Mouse (Mus musculus) liver, embryonic 11.5 days (tissue): ENCODE results near the gene Aim2. TPM values are rescaled to one million over a fixed set of nuclear protein-coding genes. Genes with fewer than 3 reads are reported as not detected.

Experiments
- ATAC-seq: fragments of 200-750 bp; cut with Nextera tagmentation; replicated peaks from 2 replicates; pipeline ENCODE4 v1.8.0; 2017; ENCODE audit warnings: moderate number of reproducible peaks, mild to moderate bottlenecking, moderate TSS enrichment, moderate library complexity; ENCODE audit not compliant: low FRiP score
- DNase-seq: peaks from one replicate; pipeline ENCODE4 v3.0.0-alpha.2; 2017; ENCODE audit warnings: low spot score
- H3K27ac ChIP-seq: fragments of 300-500 bp; sonication (generic); 2 replicates; pipeline ENCODE4 v1.5.1; 2014; ENCODE audit warnings: mild to moderate bottlenecking, low read depth, low read length, control low read depth
- H3K27me3 ChIP-seq: fragments of 300-500 bp; sonication (generic); replicated peaks from 2 replicates; pipeline ENCODE4 v1.6.1; 2014; ENCODE audit warnings: low read length, mixed read lengths; ENCODE audit not compliant: control insufficient read depth, insufficient read depth
- H3K36me3 ChIP-seq: fragments of 300-500 bp; sonication (generic); 2 replicates; pipeline ENCODE4 v1.6.1; 2014; ENCODE audit warnings: mild to moderate bottlenecking, low read length, moderate library complexity, mixed read lengths; ENCODE audit not compliant: control insufficient read depth, insufficient read depth
- H3K4me1 ChIP-seq: fragments of 300-500 bp; sonication (generic); replicated peaks from 2 replicates; pipeline ENCODE4 v1.6.1; 2014; ENCODE audit warnings: low read length, mixed read lengths; ENCODE audit not compliant: control insufficient read depth, insufficient read depth
- H3K4me2 ChIP-seq: fragments of 300-500 bp; sonication (generic); 2 replicates; pipeline ENCODE4 v1.6.1; 2014; ENCODE audit warnings: mild to moderate bottlenecking, control low read depth, moderate library complexity
- H3K4me3 ChIP-seq: fragments of 300-500 bp; sonication (generic); 2 replicates; pipeline ENCODE4 v1.5.1; 2014; ENCODE audit warnings: low read depth, low read length, control low read depth
- H3K9ac ChIP-seq: fragments of 300-500 bp; sonication (generic); 2 replicates; pipeline ENCODE4 v1.6.1; 2014; ENCODE audit warnings: low read depth, low read length, control low read depth
- H3K9me3 ChIP-seq: fragments of 300-500 bp; sonication (generic); 2 replicates; pipeline ENCODE4 v1.6.1; 2016; ENCODE audit warnings: low read length, inconsistent platforms, mixed read lengths; ENCODE audit not compliant: control insufficient read depth
- WGBS: fragments of 180-500 bp; shearing (Covaris S2); extraction: QIAGEN DNeasy Blood & Tissue Kit; methylation state at CpG from one replicate; pipeline ENCODE4 v1.1.7; 2014; 5-methylcytosine and 5-hydroxymethylcytosine counted together
- polyA plus RNA-seq: library from polyadenylated mRNA; unstranded; fragments of >200 nt; fragmentation: Nextera tagmentation; extraction: Ambion mirVana; gene quantifications from 2 replicates; pipeline ENCODE4 v1.2.1, GENCODE M21; 2014

Aim2 gene
- polyA plus RNA-seq, 1 experiment from 2014 or later, result 1.1 TPM

GRCm38 (mm10) chr1:173418936-173419621 is 68.4 kb downstream of the Aim2 start:
- Histone ChIP-seq H3K9me3 (no peaks in the 10 kb centered on the region), H3K4me3 (no peak overlapping the region), H3K36me3 (no peaks in the 10 kb centered on the region), H3K4me1 (no peaks in the 10 kb centered on the region), H3K9ac (no peak overlapping the region), H3K27ac (no peak overlapping the region), H3K4me2 (no peak overlapping the region), H3K27me3 (no peaks in the 10 kb centered on the region)
- ATAC-seq (peak; percentile 29; the same call in 1 of the 2 replicates), DNase-seq (no peak)
- 81% methylated on average over 1 of the region's 1 CpGs for WGBS

GRCm38 (mm10) chr1:173420374-173420773 is 69.7 kb downstream of the Aim2 start:
- H3K9me3 ChIP-seq, result no peaks in the 10 kb centered on the region
- no peak overlapping the region for H3K9ac ChIP-seq
- H3K27ac ChIP-seq, result no peak overlapping the region
- no peak for DNase-seq
- 46% methylated on average over 6 of the region's 6 CpGs for WGBS
- H3K4me1 ChIP-seq, result no peaks in the 10 kb centered on the region
- no peaks in the 10 kb centered on the region for H3K27me3 ChIP-seq
- H3K36me3 ChIP-seq, result no peaks in the 10 kb centered on the region
- H3K4me3 ChIP-seq, result no peak overlapping the region
- ATAC-seq, result peak; percentile 66
- no peak overlapping the region for H3K4me2 ChIP-seq

GRCm38 (mm10) chr1:173426345-173426744 is 75.7 kb downstream of the Aim2 start:
- H3K9ac ChIP-seq, result no peak overlapping the region
- H3K9me3 ChIP-seq, result no peaks in the 10 kb centered on the region
- DNase-seq, result no peak
- no peak overlapping the region for H3K27ac ChIP-seq
- H3K4me2 ChIP-seq, result no peak overlapping the region
- ATAC-seq, result no peak
- no peak overlapping the region for H3K4me3 ChIP-seq
- no peaks in the 10 kb centered on the region for H3K27me3 ChIP-seq
- 80% methylated on average over 2 of the region's 2 CpGs for WGBS
- H3K36me3 ChIP-seq, result no peaks in the 10 kb centered on the region
- no peaks in the 10 kb centered on the region for H3K4me1 ChIP-seq

- H3K4me2 ChIP-seq, result no peak overlapping the region
Observed at GRCm38 (mm10) chr1:173427385-173427784, 76.7 kb downstream of the Aim2 start.

GRCm38 (mm10) chr1:173429995-173430699 is 79.5 kb downstream of the Aim2 start:
- ATAC-seq, result no peak
- no peak overlapping the region for H3K9ac ChIP-seq
- H3K4me1 ChIP-seq, result no peaks in the 10 kb centered on the region
- H3K9me3 ChIP-seq, result no peaks in the 10 kb centered on the region
- H3K27me3 ChIP-seq, result no peaks in the 10 kb centered on the region
- DNase-seq, result no peak
- WGBS, result 81% methylated on average over 5 of the region's 5 CpGs
- no peak overlapping the region for H3K4me3 ChIP-seq
- H3K4me2 ChIP-seq, result no peak overlapping the region
- no peaks in the 10 kb centered on the region for H3K36me3 ChIP-seq
- H3K27ac ChIP-seq, result no peak overlapping the region

More at GRCm38 (mm10) chr1:173427385-173427784, 76.7 kb downstream of the Aim2 start:
- 79% methylated on average over 8 of the region's 8 CpGs for WGBS
- no peak overlapping the region for H3K9ac ChIP-seq
- ATAC-seq (no peak), DNase-seq (no peak)
- no peaks in the 10 kb centered on the region for H3K36me3 ChIP-seq
- H3K27ac ChIP-seq, result no peak overlapping the region
- H3K4me3 ChIP-seq, result no peak overlapping the region
- no peaks in the 10 kb centered on the region for H3K27me3 ChIP-seq
- H3K4me1 ChIP-seq, result no peaks in the 10 kb centered on the region
- no peaks in the 10 kb centered on the region for H3K9me3 ChIP-seq

- no peak overlapping the region for H3K4me3 ChIP-seq
- DNase-seq, result no peak
- H3K9me3 ChIP-seq, result no peaks in the 10 kb centered on the region
- H3K27me3 ChIP-seq, result no peaks in the 10 kb centered on the region
- no peaks in the 10 kb centered on the region for H3K36me3 ChIP-seq
- H3K4me2 ChIP-seq, result no peak overlapping the region
- no peaks in the 10 kb centered on the region for H3K4me1 ChIP-seq
- no peak for ATAC-seq
- WGBS, result 96% methylated on average over 2 of the region's 2 CpGs
- no peak overlapping the region for H3K9ac ChIP-seq
- no peak overlapping the region for H3K27ac ChIP-seq
Observed at GRCm38 (mm10) chr1:173432411-173432810, 81.7 kb downstream of the Aim2 start.

- H3K4me2 ChIP-seq, result no peak overlapping the region
- no peaks in the 10 kb centered on the region for H3K36me3 ChIP-seq
- H3K27ac ChIP-seq, result no peak overlapping the region
- no peak for ATAC-seq
- H3K27me3 ChIP-seq, result no peaks in the 10 kb centered on the region
- H3K9me3 ChIP-seq, result no peaks in the 10 kb centered on the region
- no peak overlapping the region for H3K9ac ChIP-seq
- 63% methylated on average over 6 of the region's 6 CpGs for WGBS
- no peaks in the 10 kb centered on the region for H3K4me1 ChIP-seq
- DNase-seq, result no peak
- no peak overlapping the region for H3K4me3 ChIP-seq
Observed at GRCm38 (mm10) chr1:173437161-173437953, 86.7 kb downstream of the Aim2 start.

- DNase-seq, result no peak
- Histone ChIP-seq H3K4me2 (no peak overlapping the region), H3K9ac (no peak overlapping the region), H3K9me3 (no peaks in the 10 kb centered on the region), H3K36me3 (no peaks in the 10 kb centered on the region), H3K27me3 (no peaks in the 10 kb centered on the region), H3K4me3 (no peak overlapping the region), H3K27ac (no peak overlapping the region), H3K4me1 (no peaks in the 10 kb centered on the region)
- ATAC-seq, result no peak
- whole genome bisulfite sequencing, result 35% methylated on average over 1 of the region's 1 CpGs
Observed at GRCm38 (mm10) chr1:173440681-173441080, 90.0 kb downstream of the Aim2 start.
